Mouse (Mus musculus): ENCODE measurements at regions not wholly inside any gene's neighbourhood (a gene's known extent, or its start where the extent isn't known, plus 50 kb on each side); places are given as distances from the start of the nearest gene placed in this dataset.

DNA sequence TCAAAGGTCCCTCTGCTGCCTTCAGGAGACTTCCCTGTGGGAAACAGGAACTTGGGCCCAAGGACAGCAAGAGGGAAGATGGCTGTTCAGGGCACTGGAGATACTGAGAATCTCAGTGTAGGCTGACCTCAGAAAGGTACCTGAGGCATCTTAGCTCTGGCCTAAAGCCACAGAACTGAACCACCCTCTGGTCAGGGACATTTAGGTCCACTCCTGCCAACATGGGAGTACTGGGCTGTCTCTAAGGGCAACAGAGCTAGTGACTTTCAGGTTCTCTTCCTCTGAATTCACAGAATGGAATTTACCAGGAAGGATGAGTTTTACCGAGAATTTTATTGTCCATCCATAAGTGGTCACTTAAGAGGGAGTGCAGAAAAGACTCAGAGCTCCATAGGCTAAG lies 140.0 kb upstream of the Dynlrb2 start:
- TF ChIP-seq NRF1 (IDR thresholded peaks at IDR 0.05; ENCODE audit: insufficient read depth, low read depth, low read length, poor library complexity, severe bottlenecking) (no peak), HCFC1 (IDR thresholded peaks at IDR 0.05; ENCODE audit: low read depth, low read length) (no peak), ELF1 (IDR thresholded peaks at IDR 0.05; ENCODE audit: low read depth, low read length) (no peak), RAD21 (IDR thresholded peaks at IDR 0.05; ENCODE audit: low read depth, low read length) (no peak), CHD2 (IDR thresholded peaks at IDR 0.05; ENCODE audit: low read length) (no peak), CTCF (IDR thresholded peaks at IDR 0.05 in 2 of 3, conservative IDR thresholded peaks at IDR 0.05 in 1 of 3; ENCODE audit: control insufficient read depth in 1 of 3, insufficient read depth in 1 of 3, low read depth in 2 of 3, low read length in 3 of 3, poor library complexity in 1 of 3, severe bottlenecking in 1 of 3) (no peak), ZC3H11A (IDR thresholded peaks at IDR 0.05; ENCODE audit: low read depth, low read length) (no peak), NELFE (IDR thresholded peaks at IDR 0.05; ENCODE audit: low read depth, low read length) (no peak), SIN3A (IDR thresholded peaks at IDR 0.05; ENCODE audit: low read length) (no peak), POLR2A (IDR thresholded peaks at IDR 0.05; ENCODE audit: control insufficient read depth in 1 of 2, insufficient read depth in 1 of 2, low read depth in 1 of 2, low read length in 2 of 2, poor library complexity in 1 of 2) (no peak), EP300 (IDR thresholded peaks at IDR 0.05; ENCODE audit: low read depth in 1 of 2, low read length in 2 of 2) (no peak), GABPA (IDR thresholded peaks at IDR 0.05; ENCODE audit: low read depth, low read length) (no peak), E2F4 (IDR thresholded peaks at IDR 0.05; ENCODE audit: borderline replicate concordance, low read depth, low read length) (no peak)

Data from MEL (cell line).